Mouse (Mus musculus) bone marrow, adult 2 months (tissue): ENCODE data around the gene Pih1d1. TPM values are rescaled to one million over a fixed set of nuclear protein-coding genes. Genes with fewer than 3 reads are reported as not detected.

Source experiments
- H3K27ac ChIP-seq: fragments of 200-500 bp; 2 replicates; pipeline ENCODE4 v1.5.1; 2012; ENCODE audit warnings: low read depth, mild to moderate bottlenecking, control low read depth, inconsistent platforms, low read length; ENCODE audit not compliant: control insufficient read depth, poor library complexity, insufficient read depth
- H3K4me1 ChIP-seq: fragments of 200-500 bp; 2 replicates; pipeline ENCODE4 v1.6.1; 2011; ENCODE audit warnings: low read length; ENCODE audit not compliant: control insufficient read depth, insufficient read depth
- H3K4me3 ChIP-seq: fragments of 200-500 bp; replicated peaks from 2 replicates; pipeline ENCODE3; 2011; ENCODE audit warnings: mild to moderate bottlenecking, low read depth, low read length, control low read depth; ENCODE audit not compliant: control insufficient read depth
- CTCF ChIP-seq: fragments of 200-500 bp; IDR thresholded peaks from 2 replicates; pipeline ENCODE4 v1.5.1; 2011; ENCODE audit warnings: low read length, control low read depth; ENCODE audit not compliant: control insufficient read depth, insufficient read depth
- POLR2A ChIP-seq: fragments of 200-500 bp; IDR thresholded peaks from 2 replicates; pipeline ENCODE4 v1.6.1; 2011; ENCODE audit warnings: low read depth, mild to moderate bottlenecking, control low read depth, low read length, borderline replicate concordance; ENCODE audit not compliant: control insufficient read depth
- WGBS: fragments of 180-500 bp; shearing (Covaris S2); methylation state at CpG from one replicate; pipeline ENCODE4 v1.1.7; 2018; 5-methylcytosine and 5-hydroxymethylcytosine counted together
- polyA plus RNA-seq: library from polyadenylated mRNA; stranded (reverse); fragments of >200 nt; gene quantifications from 2 replicates; pipeline ENCODE4 v1.2.4, GENCODE M21; 2011; ENCODE audit warnings: low replicate concordance; ENCODE audit not compliant: missing spikeins, insufficient read depth, insufficient read length

Pih1d1 gene
- polyA plus RNA-seq, 1 experiment: 92.4 TPM

DNA sequence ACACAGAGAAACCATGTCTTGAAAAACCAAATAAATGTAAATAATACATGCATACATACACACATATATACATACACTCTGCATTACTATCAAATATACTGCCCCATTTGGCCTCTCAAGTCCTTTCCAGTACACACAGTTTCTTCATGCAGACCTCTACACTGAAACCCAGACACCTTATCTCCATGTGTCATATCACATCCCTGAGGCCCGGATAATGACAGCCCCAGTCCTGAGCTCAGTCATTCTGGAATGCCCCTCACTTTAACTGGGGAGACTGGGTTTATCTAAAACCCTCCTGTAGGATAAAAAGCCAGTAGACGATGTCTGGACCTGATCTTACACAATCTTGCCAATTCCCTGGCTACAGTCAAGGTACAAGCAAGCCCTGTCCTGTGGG, 40.6 kb upstream of the Pih1d1 start:
- 56% methylated on average over 2 of the region's 2 CpGs for WGBS
- Histone ChIP-seq H3K27ac (no peak overlapping the region), H3K4me3 (no peak overlapping the region), H3K4me1 (no peaks in the 10 kb centered on the region; the same call in 1 of the 2 replicates)
- no peak for TF ChIP-seq CTCF
- no peak for TF ChIP-seq POLR2A

DNA sequence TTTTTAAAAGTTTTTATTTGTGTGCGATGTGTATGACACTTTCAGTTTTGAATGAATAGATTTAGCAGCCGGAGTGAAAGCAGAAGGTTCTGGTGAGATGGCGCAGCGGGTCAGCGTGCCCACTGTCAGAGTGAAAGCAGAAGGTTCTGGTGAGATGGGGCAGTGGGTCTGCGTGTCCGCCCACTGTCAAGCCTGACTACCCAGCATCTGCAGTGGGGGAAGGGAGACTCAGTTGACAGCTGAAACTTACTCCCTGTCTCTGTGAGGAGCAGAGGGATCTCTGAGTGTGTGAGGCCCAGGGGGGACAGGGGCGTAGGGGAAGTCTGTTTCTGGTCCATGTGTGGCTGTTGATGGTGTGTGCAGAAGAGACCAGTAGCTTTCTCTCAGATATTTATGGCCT, 36.5 kb upstream of the Pih1d1 start:
- Histone ChIP-seq H3K27ac (no peak overlapping the region), H3K4me1 (peaks cover 5% of the 10 kb centered on the region; the same call in 1 of the 2 replicates), H3K4me3 (no peak overlapping the region)
- TF ChIP-seq POLR2A (no peak), CTCF (no peak)
- 71% methylated on average over 8 of the region's 8 CpGs for WGBS

GRCm38 (mm10) chr7:45118336-45118735, 35.8 kb upstream of the Pih1d1 start:
- Histone ChIP-seq H3K4me1 (peaks cover 9% of the 10 kb centered on the region; the same call in 1 of the 2 replicates), H3K27ac (peak overlapping the region; percentile 11; the same call in 1 of the 2 replicates), H3K4me3 (no peak overlapping the region)
- WGBS: 72% methylated on average over 6 of the region's 6 CpGs
- TF ChIP-seq CTCF (no peak), POLR2A (no peak)

GRCm38 (mm10) chr7:45119780-45120709, 34.1 kb upstream of the Pih1d1 start:
- Histone ChIP-seq H3K4me3 (peak overlapping the region; percentile 36), H3K27ac (peak overlapping the region; percentile 76), H3K4me1 (peaks cover 11% of the 10 kb centered on the region; the same call in 1 of the 2 replicates)
- TF ChIP-seq CTCF (no peak), POLR2A (no peak)
- WGBS: 67% methylated on average over 5 of the region's 5 CpGs

DNA sequence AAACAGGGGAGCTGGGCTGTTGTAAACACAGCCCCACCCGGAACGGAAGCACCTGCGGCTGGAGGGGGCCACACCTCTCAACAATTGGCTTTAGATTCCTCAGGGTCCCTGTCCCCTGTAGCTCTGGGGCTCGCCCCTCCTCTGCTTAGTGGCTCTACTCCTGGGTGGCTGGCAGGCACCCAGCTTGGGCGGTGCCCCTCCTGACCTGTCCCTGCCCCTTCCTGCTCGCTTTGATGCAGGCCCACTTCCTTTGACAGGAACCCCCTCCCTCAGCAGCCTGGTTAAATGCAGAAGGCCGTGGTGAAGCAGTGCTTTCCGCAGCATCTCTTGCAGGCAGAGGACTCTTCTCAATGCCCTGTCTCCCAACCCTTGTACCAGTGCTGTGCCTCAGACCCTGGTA, 32.7 kb upstream of the Pih1d1 start:
- Histone ChIP-seq H3K27ac (peak overlapping the region; percentile 76), H3K4me3 (peak overlapping the region; percentile 25), H3K4me1 (peaks cover 11% of the 10 kb centered on the region; the same call in 1 of the 2 replicates)
- no peak for TF ChIP-seq CTCF
- TF ChIP-seq POLR2A: peak; percentile 17; the same call in 1 of the 2 replicates
- WGBS: 9% methylated on average over 8 of the region's 8 CpGs

- TF ChIP-seq CTCF (no peak), POLR2A (no peak)
- peaks cover 13% of the 10 kb centered on the region; the same call in 1 of the 2 replicates for H3K4me1 ChIP-seq
- peak overlapping the region; percentile 76 for H3K27ac ChIP-seq
- peak overlapping the region; percentile 25 for H3K4me3 ChIP-seq
Measured at GRCm38 (mm10) chr7:45121966-45122365, 32.1 kb upstream of the Pih1d1 start.

DNA sequence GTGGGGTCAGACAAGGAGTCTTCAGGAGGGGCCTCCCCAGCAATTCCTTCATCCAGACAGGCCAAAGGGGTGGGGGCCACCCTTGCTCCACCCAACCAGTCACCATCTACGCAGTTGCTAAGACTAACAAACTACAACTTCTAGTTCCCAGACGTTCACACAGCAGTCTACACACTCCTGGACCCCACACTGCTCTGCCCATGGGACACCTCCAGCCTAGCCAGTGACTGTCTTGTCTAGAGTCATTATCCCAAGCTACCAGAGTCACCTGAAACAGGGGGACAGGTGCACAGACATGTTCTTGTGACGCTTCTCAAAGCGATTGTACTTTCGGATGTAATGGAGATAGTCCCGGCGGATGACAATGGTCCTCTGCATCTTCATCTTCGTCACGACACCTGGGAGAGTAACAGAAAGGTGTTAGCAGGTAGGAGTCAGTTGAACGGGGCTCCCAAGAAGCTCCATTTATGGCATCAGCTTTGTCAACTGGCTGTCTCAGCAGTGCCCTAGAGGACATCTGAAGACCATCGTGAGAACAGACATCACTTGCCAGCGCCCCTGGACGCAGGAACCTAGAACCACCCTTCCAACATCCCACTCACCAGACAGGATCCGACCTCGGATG, 31.4 kb upstream of the Pih1d1 start:
- TF ChIP-seq POLR2A (no peak), CTCF (no peak)
- peak overlapping the region; percentile 34 for H3K27ac ChIP-seq
- 70% methylated on average over 15 of the region's 15 CpGs for WGBS
- peaks cover 14% of the 10 kb centered on the region; the same call in 1 of the 2 replicates for H3K4me1 ChIP-seq
- peak overlapping the region; percentile 51 for H3K4me3 ChIP-seq

- H3K4me3 ChIP-seq: peak overlapping the region; percentile 76
- H3K4me1 ChIP-seq: peaks cover 14% of the 10 kb centered on the region; the same call in 1 of the 2 replicates
- peak overlapping the region; percentile 79 for H3K27ac ChIP-seq
- no peak; the same call in 1 of the 2 replicates for TF ChIP-seq POLR2A
- TF ChIP-seq CTCF: no peak
- 8% methylated on average over 12 of the region's 12 CpGs for WGBS
Measured at GRCm38 (mm10) chr7:45123186-45123570, 30.9 kb upstream of the Pih1d1 start.
